Mouse (Mus musculus) T-helper 1 cell (primary cell): ENCODE measurements around the gene Klhl22.

Experiments
- in situ Hi-C: fragments of 300-600 bp; cut with MboI, MseI; formaldehyde crosslinking; loops from one replicate; pipeline ENCODE4 v1.15.1; 2025; ENCODE audit warnings: high pct_unique_total_duplicates

The Klhl22 gene

DNA sequence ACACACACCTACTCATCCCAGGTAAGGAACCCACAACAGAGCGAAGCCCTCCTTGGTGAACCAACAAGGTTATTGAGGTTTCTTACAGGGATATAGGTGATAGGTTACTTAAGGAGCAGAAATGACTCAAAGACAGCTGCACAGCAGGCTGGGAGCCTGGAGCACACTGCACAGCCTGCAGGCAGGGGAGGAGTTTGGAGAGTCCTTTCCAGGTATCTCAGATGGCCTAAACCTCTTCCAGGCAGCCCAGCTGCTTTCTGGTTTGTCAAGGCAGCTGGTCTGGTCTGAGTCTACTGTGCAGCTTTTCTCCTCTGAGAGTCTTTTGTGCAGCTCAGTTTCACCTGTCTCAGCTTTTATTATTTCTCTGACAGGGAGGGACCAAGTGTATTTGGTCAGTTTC, 1.7 kb upstream of the Klhl22 start:
- in situ Hi-C loops: no loop called here

- in situ Hi-C loops: no loop called here
Measured at GRCm38 (mm10) chr16:17758902-17759301, 516 bp upstream of the Klhl22 start.

DNA sequence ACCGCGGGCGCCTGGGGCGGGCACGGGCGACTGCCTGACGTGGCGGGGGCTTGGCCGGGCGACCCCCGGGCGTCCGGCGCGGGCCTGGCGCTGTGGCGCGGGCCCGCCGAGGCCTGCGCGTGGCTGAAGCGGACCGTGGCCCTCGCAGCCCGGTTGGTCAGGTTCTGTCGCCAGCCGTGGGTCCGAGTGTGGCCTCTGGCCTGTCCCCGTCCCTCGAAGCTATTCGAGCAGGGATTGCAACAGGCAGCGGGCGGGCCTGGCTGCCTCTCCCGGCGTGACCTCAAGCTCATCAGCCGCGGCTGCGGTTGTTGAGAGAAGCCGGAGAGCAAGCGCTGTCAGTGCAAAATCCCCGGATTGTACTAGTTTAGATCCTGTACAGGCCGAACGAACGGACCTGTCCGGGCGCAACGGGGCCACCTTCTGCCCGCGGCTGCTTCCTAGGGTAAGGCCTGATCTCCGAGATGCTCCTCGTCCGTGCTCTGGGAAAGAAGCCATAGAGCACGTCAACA, 449 bp downstream of the Klhl22 start:
- in situ Hi-C loops: loop anchor here (10.0 kb wide), 1 partner anchor 525 kb away; the partner anchor contains the start of gene Hic2

DNA sequence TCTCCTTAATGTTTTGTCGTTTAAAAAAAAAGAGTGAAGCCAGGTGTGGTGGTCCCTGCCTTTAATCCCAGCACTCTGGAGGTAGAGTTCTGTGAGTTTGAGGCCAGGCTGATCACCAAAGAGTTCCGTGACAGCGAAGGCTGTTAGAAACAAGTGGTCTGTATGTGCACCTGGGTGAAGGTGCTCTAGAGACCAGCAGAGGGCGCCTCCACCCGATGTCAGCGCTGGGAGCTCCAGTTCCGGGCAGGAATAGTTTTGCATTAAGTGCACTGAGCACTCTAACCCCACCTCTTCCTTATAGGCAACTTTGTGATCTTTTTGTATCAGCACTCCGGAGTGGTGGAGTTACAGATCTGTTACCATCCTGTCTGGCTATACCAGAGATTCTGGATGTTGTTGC, 1.2 kb downstream of the Klhl22 start:
- in situ Hi-C loops: loop anchor here (10.0 kb wide), 1 partner anchor 526 kb away; the partner anchor contains the start of gene Hic2

DNA sequence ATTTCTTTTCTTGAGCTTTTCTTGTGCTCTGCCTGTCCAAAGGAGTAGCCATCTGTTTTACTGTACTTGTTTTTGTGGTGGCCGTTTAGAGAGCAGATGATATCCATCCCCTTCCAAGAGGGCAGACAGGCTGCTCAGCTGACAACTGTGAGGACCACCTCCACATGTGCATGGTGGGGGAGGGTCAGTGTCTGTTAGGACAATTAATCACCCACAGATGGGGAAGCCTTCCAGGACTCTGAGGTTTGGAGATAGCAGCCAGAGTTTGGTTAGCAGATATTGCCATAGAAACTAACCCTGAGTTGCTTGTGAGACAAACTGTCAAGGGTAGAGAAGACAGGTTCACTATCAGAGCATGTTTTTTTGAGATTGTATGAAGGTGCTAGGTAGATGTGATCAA, 1.7 kb downstream of the Klhl22 start:
- in situ Hi-C loops: loop anchor here (10.0 kb wide), 1 partner anchor 526 kb away; the partner anchor contains the start of gene Hic2

DNA sequence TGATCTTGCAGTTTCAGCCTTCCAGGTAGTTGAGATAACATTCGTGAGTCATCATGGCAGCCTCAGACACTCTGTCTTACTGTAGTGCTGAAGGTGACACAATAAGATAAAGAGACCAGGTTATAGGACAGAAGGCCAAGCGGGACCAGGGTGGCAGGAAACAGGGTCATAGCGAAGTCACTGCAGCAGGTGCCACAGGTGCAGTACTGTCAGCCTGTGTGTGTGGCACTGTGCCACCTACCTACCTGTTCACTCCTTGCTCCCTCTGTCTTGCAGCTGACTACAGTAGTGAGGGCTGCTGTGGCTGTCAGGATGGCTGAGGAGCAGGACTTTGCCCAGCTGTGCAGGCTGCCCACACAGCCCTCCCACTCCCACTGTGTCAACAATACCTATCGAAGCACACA, 4.7 kb downstream of the Klhl22 start:
- in situ Hi-C loops: loop anchor here (10.0 kb wide), 1 partner anchor 529 kb away; the partner anchor contains the start of gene Hic2

- in situ Hi-C loops: loop anchor here (10.0 kb wide), 1 partner anchor 534 kb away; the partner anchor contains the start of gene Hic2
Measured at GRCm38 (mm10) chr16:17768834-17769233, 9.4 kb downstream of the Klhl22 start.

- in situ Hi-C loops: no loop called here
Measured at GRCm38 (mm10) chr16:17771117-17771865, 11.9 kb downstream of the Klhl22 start.

GRCm38 (mm10) chr16:17776828-17777227, 17.4 kb downstream of the Klhl22 start:
- in situ Hi-C loops: no loop called here

GRCm38 (mm10) chr16:17778223-17778622, 18.8 kb downstream of the Klhl22 start:
- in situ Hi-C loops: no loop called here

- in situ Hi-C loops: no loop called here
Measured at GRCm38 (mm10) chr16:17779692-17780091, 20.3 kb downstream of the Klhl22 start.

DNA sequence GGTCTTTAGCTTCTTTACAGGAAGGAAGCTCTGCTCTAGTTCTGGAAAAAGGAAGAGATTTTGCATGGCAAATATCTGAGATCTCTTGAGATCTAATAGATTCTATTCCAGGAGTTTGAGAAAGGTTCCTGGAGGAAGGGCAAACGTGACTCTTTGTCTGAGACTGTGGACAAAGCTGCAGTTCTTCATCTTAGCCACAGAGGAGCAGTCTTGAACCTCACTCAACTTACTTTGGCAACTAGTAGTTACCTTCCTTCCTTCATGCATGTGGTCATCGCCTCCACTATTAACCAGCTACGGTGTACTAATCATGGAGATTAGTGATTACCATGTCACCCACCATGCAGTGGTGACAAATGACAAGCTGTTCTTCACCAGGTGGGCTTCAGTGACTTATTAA, 25.9 kb downstream of the Klhl22 start:
- in situ Hi-C loops: no loop called here

DNA sequence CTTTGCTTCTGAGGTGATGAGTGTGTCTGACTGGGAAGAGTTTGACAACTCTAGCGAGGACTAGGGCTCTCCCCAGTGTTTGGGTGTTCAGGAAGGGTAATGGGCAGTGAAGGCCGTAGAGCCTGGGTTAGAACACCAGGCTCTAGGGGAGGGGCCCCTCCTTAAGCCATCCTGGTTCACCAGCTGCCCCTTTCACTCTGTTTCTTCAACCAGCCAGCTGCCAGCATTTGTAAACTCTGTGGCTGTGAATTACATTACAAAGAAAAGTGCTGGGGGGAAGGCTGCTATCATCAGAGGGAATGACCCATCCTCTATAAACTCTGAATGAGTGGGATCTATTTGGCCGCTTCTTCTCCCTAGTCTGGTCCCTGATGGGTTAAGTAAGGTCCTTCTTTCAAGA, 33.3 kb downstream of the Klhl22 start:
- in situ Hi-C loops: no loop called here

- in situ Hi-C loops: no loop called here
Measured at GRCm38 (mm10) chr16:17794047-17794446, 34.6 kb downstream of the Klhl22 start.

- in situ Hi-C loops: no loop called here
Measured at GRCm38 (mm10) chr16:17795643-17796042, 36.2 kb downstream of the Klhl22 start.

DNA sequence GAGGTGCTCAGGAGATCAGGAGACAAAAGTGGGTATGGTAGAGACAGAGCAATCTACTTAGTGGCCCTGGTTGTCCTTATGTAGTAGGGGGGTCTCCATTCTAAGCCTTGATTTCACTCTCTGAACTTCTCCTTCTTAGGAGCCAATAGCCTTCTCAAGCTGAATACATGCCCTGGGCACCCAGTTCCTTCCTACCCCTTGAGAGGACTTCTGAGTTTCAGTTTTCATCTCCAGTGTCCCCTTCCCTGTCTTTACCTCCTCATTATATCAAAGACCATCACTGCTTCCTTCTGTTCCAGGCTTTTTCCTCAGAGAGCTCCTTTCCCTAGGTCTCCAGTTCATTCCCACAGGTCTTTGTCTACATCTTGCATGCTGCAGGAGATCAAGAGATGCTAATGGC, 37.1 kb downstream of the Klhl22 start:
- in situ Hi-C loops: no loop called here

GRCm38 (mm10) chr16:17796971-17797811, 37.8 kb downstream of the Klhl22 start, which contains the start of gene Scarf2:
TSS of gene Scarf2 (plus strand) at chr16:17797282.
- in situ Hi-C loops: no loop called here

DNA sequence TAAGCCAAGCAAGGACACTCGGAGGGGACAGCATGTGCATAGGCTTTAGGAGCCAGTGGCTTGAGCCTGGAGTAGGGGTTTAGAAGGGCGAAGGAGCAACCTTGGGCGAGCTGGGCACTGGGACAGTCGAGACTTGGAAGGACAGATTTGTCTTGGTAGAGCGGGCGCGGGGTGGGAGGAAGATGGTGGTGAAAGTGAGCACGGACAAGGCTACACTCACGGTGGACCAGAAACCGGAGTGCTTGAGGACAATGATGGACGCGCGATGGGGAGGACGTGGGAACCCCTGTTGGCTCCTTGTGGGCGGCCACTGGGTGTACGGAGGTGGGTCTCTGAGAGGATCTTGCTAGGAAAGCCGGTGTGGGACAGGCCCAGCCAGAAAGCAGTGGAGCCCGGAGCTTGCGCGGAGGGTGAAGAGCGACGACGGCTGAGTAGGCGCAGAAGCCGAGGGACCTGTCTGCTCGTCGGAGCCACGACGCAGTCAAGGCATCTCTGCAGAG, 38.4 kb downstream of the Klhl22 start:
- in situ Hi-C loops: no loop called here

GRCm38 (mm10) chr16:17798321-17799180, 39.1 kb downstream of the Klhl22 start:
- in situ Hi-C loops: no loop called here

- in situ Hi-C loops: no loop called here
Measured at GRCm38 (mm10) chr16:17799584-17799983, 40.2 kb downstream of the Klhl22 start.
